Mouse (Mus musculus) heart, embryonic 13.5 days (tissue): Measurements from ENCODE around the gene Rbms1. TPM values are rescaled to one million over a fixed set of nuclear protein-coding genes. Genes with fewer than 3 reads are reported as not detected.

Source experiments
- ATAC-seq: fragments of 200-750 bp; cut with Nextera tagmentation; 2 replicates; pipeline ENCODE4 v1.8.0; 2017; ENCODE audit warnings: moderate TSS enrichment; ENCODE audit not compliant: insufficient number of reproducible peaks, low FRiP score, low TSS enrichment; ENCODE audit errors: extremely low read depth
- H3K27ac ChIP-seq: fragments of 300-500 bp; sonication (generic); replicated peaks from 2 replicates; pipeline ENCODE4 v1.5.1; 2015; ENCODE audit warnings: moderate library complexity, mild to moderate bottlenecking, inconsistent platforms
- H3K27me3 ChIP-seq: fragments of 300-500 bp; sonication (generic); replicated peaks from 2 replicates; pipeline ENCODE4 v1.6.1; 2015; ENCODE audit warnings: mild to moderate bottlenecking, inconsistent platforms
- H3K36me3 ChIP-seq: fragments of 300-500 bp; sonication (generic); 2 replicates; pipeline ENCODE4 v1.6.1; 2015; ENCODE audit warnings: mild to moderate bottlenecking, inconsistent platforms
- H3K4me1 ChIP-seq: fragments of 300-500 bp; sonication (generic); 2 replicates; pipeline ENCODE4 v1.6.1; 2015; ENCODE audit warnings: inconsistent platforms
- H3K4me2 ChIP-seq: fragments of 300-500 bp; sonication (generic); 2 replicates; pipeline ENCODE4 v1.6.1; 2015; ENCODE audit warnings: inconsistent platforms, mild to moderate bottlenecking, moderate library complexity
- H3K4me3 ChIP-seq: fragments of 300-500 bp; sonication (generic); 2 replicates; pipeline ENCODE4 v1.5.1; 2015; ENCODE audit warnings: moderate library complexity, mild to moderate bottlenecking, inconsistent platforms
- H3K9ac ChIP-seq: fragments of 300-500 bp; sonication (generic); 2 replicates; pipeline ENCODE4 v1.6.1; 2015; ENCODE audit warnings: inconsistent platforms, mild to moderate bottlenecking, moderate library complexity
- H3K9me3 ChIP-seq: fragments of 300-500 bp; sonication (generic); 2 replicates; pipeline ENCODE4 v1.6.1; 2016; ENCODE audit warnings: inconsistent platforms
- WGBS: fragments of 180-500 bp; shearing (Covaris S2); methylation state at CpG from one replicate; pipeline ENCODE4 v1.1.7; 2015; ENCODE audit warnings: mixed read lengths; 5-methylcytosine and 5-hydroxymethylcytosine counted together
- polyA plus RNA-seq: library from polyadenylated mRNA; unstranded; fragments of >200 nt; fragmentation: Nextera tagmentation; extraction: Ambion mirVana; gene quantifications from 2 replicates; pipeline ENCODE4 v1.2.1, GENCODE M21; 2015

Rbms1 gene
- polyA plus RNA-seq, 1 experiment from 2014 or later: 89.2 TPM

GRCm38 (mm10) chr2:60864256-60864795 is 98.7 kb downstream of the Rbms1 start:
- H3K27me3 ChIP-seq: no peaks in the 10 kb centered on the region
- peaks cover 24% of the 10 kb centered on the region for H3K36me3 ChIP-seq
- H3K9me3 ChIP-seq: no peaks in the 10 kb centered on the region
- H3K9ac ChIP-seq: no peak overlapping the region
- WGBS: 54% methylated on average over 5 of the region's 5 CpGs
- H3K4me2 ChIP-seq: no peak overlapping the region
- H3K4me1 ChIP-seq: peaks cover 64% of the 10 kb centered on the region
- peak overlapping the region; percentile 20; the same call in 1 of the 2 replicates for H3K27ac ChIP-seq
- no peak overlapping the region for H3K4me3 ChIP-seq
- ATAC-seq: no peak

GRCm38 (mm10) chr2:60863827-60864226 is 99.2 kb downstream of the Rbms1 start:
- Histone ChIP-seq H3K9me3 (no peaks in the 10 kb centered on the region), H3K27me3 (no peaks in the 10 kb centered on the region), H3K9ac (no peak overlapping the region), H3K36me3 (peaks cover 28% of the 10 kb centered on the region), H3K4me1 (peaks cover 59% of the 10 kb centered on the region), H3K4me2 (no peak overlapping the region), H3K27ac (peak overlapping the region; percentile 20), H3K4me3 (no peak overlapping the region)
- no peak for ATAC-seq
- WGBS: 76% methylated on average over 2 of the region's 2 CpGs

GRCm38 (mm10) chr2:60862913-60863711 is 99.9 kb downstream of the Rbms1 start:
- peak; percentile 32; the same call in 1 of the 2 replicates for ATAC-seq
- Histone ChIP-seq H3K36me3 (peaks cover 35% of the 10 kb centered on the region), H3K27me3 (no peaks in the 10 kb centered on the region), H3K4me1 (peaks cover 51% of the 10 kb centered on the region), H3K27ac (peak overlapping the region; percentile 20; the same call in 1 of the 2 replicates), H3K4me3 (no peak overlapping the region), H3K9ac (no peak overlapping the region), H3K4me2 (no peak overlapping the region), H3K9me3 (peaks cover 4% of the 10 kb centered on the region; the same call in 1 of the 2 replicates)
- WGBS: 91% methylated on average over 8 of the region's 8 CpGs

- no peak overlapping the region for H3K4me3 ChIP-seq
- peaks cover 43% of the 10 kb centered on the region for H3K36me3 ChIP-seq
- H3K9ac ChIP-seq: no peak overlapping the region
- ATAC-seq: no peak
- 83% methylated on average over 1 of the region's 1 CpGs for WGBS
- peaks cover 42% of the 10 kb centered on the region for H3K4me1 ChIP-seq
- H3K27me3 ChIP-seq: no peaks in the 10 kb centered on the region
- no peak overlapping the region for H3K27ac ChIP-seq
- no peak overlapping the region for H3K4me2 ChIP-seq
- H3K9me3 ChIP-seq: peaks cover 5% of the 10 kb centered on the region; the same call in 1 of the 2 replicates
Observed at GRCm38 (mm10) chr2:60858116-60858515, 104.9 kb downstream of the Rbms1 start.

- no peak for ATAC-seq
- H3K27ac ChIP-seq: peak overlapping the region; percentile 71
- no peak overlapping the region for H3K9ac ChIP-seq
- WGBS: 74% methylated on average over 2 of the region's 2 CpGs
- no peak overlapping the region for H3K4me3 ChIP-seq
- no peak overlapping the region for H3K4me2 ChIP-seq
- no peaks in the 10 kb centered on the region for H3K27me3 ChIP-seq
- peaks cover 53% of the 10 kb centered on the region for H3K4me1 ChIP-seq
- peaks cover 32% of the 10 kb centered on the region for H3K36me3 ChIP-seq
- peaks cover 5% of the 10 kb centered on the region; the same call in 1 of the 2 replicates for H3K9me3 ChIP-seq
Observed at GRCm38 (mm10) chr2:60856097-60856496, 106.9 kb downstream of the Rbms1 start.

GRCm38 (mm10) chr2:60855006-60855405 is 108.0 kb downstream of the Rbms1 start:
- peak overlapping the region; percentile 24 for H3K4me2 ChIP-seq
- H3K4me1 ChIP-seq: peaks cover 63% of the 10 kb centered on the region

GRCm38 (mm10) chr2:60851898-60852297 is 111.1 kb downstream of the Rbms1 start:
- Histone ChIP-seq H3K36me3 (0 out of 2 replicates have a peak, but pooled peaks cover 5% of the 10 kb centered on the region), H3K4me3 (no peak overlapping the region), H3K9me3 (no peaks in the 10 kb centered on the region), H3K9ac (no peak overlapping the region), H3K27ac (no peak overlapping the region), H3K4me2 (no peak overlapping the region), H3K27me3 (no peaks in the 10 kb centered on the region), H3K4me1 (peaks cover 69% of the 10 kb centered on the region)
- WGBS: 74% methylated on average over 3 of the region's 3 CpGs
- no peak for ATAC-seq

More at GRCm38 (mm10) chr2:60855006-60855405, 108.0 kb downstream of the Rbms1 start:
- WGBS: 7% methylated on average over 4 of the region's 4 CpGs
- Histone ChIP-seq H3K36me3 (peaks cover 29% of the 10 kb centered on the region), H3K4me3 (no peak overlapping the region), H3K9ac (no peak overlapping the region), H3K9me3 (peaks cover 5% of the 10 kb centered on the region; the same call in 1 of the 2 replicates), H3K27me3 (no peaks in the 10 kb centered on the region), H3K27ac (peak overlapping the region; percentile 71)
- ATAC-seq: peak; percentile 66; the same call in 1 of the 2 replicates

GRCm38 (mm10) chr2:60851057-60851718 is 111.8 kb downstream of the Rbms1 start:
- peaks cover 62% of the 10 kb centered on the region for H3K4me1 ChIP-seq
- H3K4me3 ChIP-seq: no peak overlapping the region
- 0 out of 2 replicates have a peak, but pooled peaks cover 7% of the 10 kb centered on the region for H3K36me3 ChIP-seq
- H3K4me2 ChIP-seq: no peak overlapping the region
- H3K9ac ChIP-seq: no peak overlapping the region
- no peak for ATAC-seq
- 77% methylated on average over 14 of the region's 14 CpGs for WGBS
- no peak overlapping the region for H3K27ac ChIP-seq
- H3K9me3 ChIP-seq: no peaks in the 10 kb centered on the region
- no peaks in the 10 kb centered on the region for H3K27me3 ChIP-seq

GRCm38 (mm10) chr2:60848478-60848877 is 114.5 kb downstream of the Rbms1 start:
- Histone ChIP-seq H3K4me2 (no peak overlapping the region), H3K4me1 (peaks cover 67% of the 10 kb centered on the region), H3K9ac (no peak overlapping the region), H3K36me3 (0 out of 2 replicates have a peak, but pooled peaks cover 7% of the 10 kb centered on the region), H3K4me3 (no peak overlapping the region), H3K27me3 (no peaks in the 10 kb centered on the region), H3K27ac (no peak overlapping the region), H3K9me3 (no peaks in the 10 kb centered on the region)
- WGBS: 94% methylated on average over 4 of the region's 4 CpGs
- ATAC-seq: no peak

GRCm38 (mm10) chr2:60847984-60848383 is 115.0 kb downstream of the Rbms1 start:
- no peak overlapping the region for H3K4me3 ChIP-seq
- WGBS: 66% methylated on average over 3 of the region's 3 CpGs
- H3K9me3 ChIP-seq: no peaks in the 10 kb centered on the region
- peaks cover 67% of the 10 kb centered on the region for H3K4me1 ChIP-seq
- ATAC-seq: no peak
- no peak overlapping the region for H3K4me2 ChIP-seq
- H3K9ac ChIP-seq: no peak overlapping the region
- 0 out of 2 replicates have a peak, but pooled peaks cover 7% of the 10 kb centered on the region for H3K36me3 ChIP-seq
- no peaks in the 10 kb centered on the region for H3K27me3 ChIP-seq
- H3K27ac ChIP-seq: no peak overlapping the region

- no peaks in the 10 kb centered on the region for H3K27me3 ChIP-seq
- ATAC-seq: no peak
- peaks cover 19% of the 10 kb centered on the region for H3K36me3 ChIP-seq
- H3K4me3 ChIP-seq: no peak overlapping the region
- no peak overlapping the region for H3K9ac ChIP-seq
- H3K4me1 ChIP-seq: peaks cover 65% of the 10 kb centered on the region
- H3K4me2 ChIP-seq: no peak overlapping the region
- no peaks in the 10 kb centered on the region for H3K9me3 ChIP-seq
- 26% methylated on average over 5 of the region's 5 CpGs for WGBS
- H3K27ac ChIP-seq: no peak overlapping the region
Observed at GRCm38 (mm10) chr2:60845316-60845894, 117.6 kb downstream of the Rbms1 start.
